Mouse (Mus musculus) stomach, postnatal 0 days (tissue): ENCODE measurements around the gene Tubb2a. TPM values are rescaled to one million over a fixed set of nuclear protein-coding genes. Genes with fewer than 3 reads are reported as not detected.

ENCODE experiments used
- ATAC-seq: fragments of 200-750 bp; cut with Nextera tagmentation; 2 replicates; pipeline ENCODE4 v1.8.0; 2017; ENCODE audit not compliant: low FRiP score, low TSS enrichment
- DNase-seq: peaks from one replicate; pipeline ENCODE4 v3.0.0-alpha.2; 2016; ENCODE audit warnings: low spot score
- H3K27ac ChIP-seq: fragments of 300-500 bp; sonication (generic); replicated peaks from 2 replicates; pipeline ENCODE4 v1.5.1; 2014; ENCODE audit warnings: mild to moderate bottlenecking, control low read depth
- H3K27me3 ChIP-seq: fragments of 300-500 bp; sonication (generic); 2 replicates; pipeline ENCODE4 v1.6.1; 2014; ENCODE audit warnings: low read length; ENCODE audit not compliant: control insufficient read depth, insufficient read depth
- H3K36me3 ChIP-seq: fragments of 300-500 bp; sonication (generic); 2 replicates; pipeline ENCODE4 v1.6.1; 2014; ENCODE audit warnings: low read length, mixed read lengths; ENCODE audit not compliant: control insufficient read depth, insufficient read depth
- H3K4me1 ChIP-seq: fragments of 300-500 bp; sonication (generic); replicated peaks from 2 replicates; pipeline ENCODE4 v1.6.1; 2014; ENCODE audit warnings: antibody characterized with exemption; ENCODE audit not compliant: control insufficient read depth, insufficient read depth
- H3K4me2 ChIP-seq: fragments of 300-500 bp; sonication (generic); replicated peaks from 2 replicates; pipeline ENCODE4 v1.6.1; 2014; ENCODE audit warnings: low read depth, mild to moderate bottlenecking, control low read depth, moderate library complexity
- H3K4me3 ChIP-seq: fragments of 300-500 bp; sonication (generic); 2 replicates; pipeline ENCODE4 v1.5.1; 2014; ENCODE audit warnings: low read depth, low read length, control low read depth
- H3K9ac ChIP-seq: fragments of 300-500 bp; sonication (generic); 2 replicates; pipeline ENCODE4 v1.6.1; 2014; ENCODE audit warnings: mild to moderate bottlenecking, low read length, control low read depth, mixed read lengths
- H3K9me3 ChIP-seq: fragments of 300-500 bp; sonication (generic); 2 replicates; pipeline ENCODE4 v1.6.1; 2016; ENCODE audit warnings: low read length; ENCODE audit not compliant: control insufficient read depth
- CTCF ChIP-seq: IDR thresholded peaks from 2 replicates; pipeline ENCODE4 v1.5.1; 2016; ENCODE audit warnings: antibody characterized with exemption, low read depth, mild to moderate bottlenecking, moderate library complexity
- EP300 ChIP-seq: optimal IDR thresholded peaks from 2 replicates; pipeline ENCODE3; 2016; ENCODE audit warnings: antibody characterized with exemption
- WGBS: fragments of 180-500 bp; shearing (Covaris S2); extraction: QIAGEN DNeasy Blood & Tissue Kit; methylation state at CpG from one replicate; pipeline ENCODE4 v1.1.7; 2014; 5-methylcytosine and 5-hydroxymethylcytosine counted together
- polyA plus RNA-seq: library from polyadenylated mRNA; unstranded; fragments of >200 nt; fragmentation: Nextera tagmentation; extraction: Ambion mirVana; gene quantifications from 2 replicates; pipeline ENCODE4 v1.2.1, GENCODE M21; 2015

The Tubb2a gene
- polyA plus RNA-seq, 1 experiment from 2014 or later = 196 TPM

DNA sequence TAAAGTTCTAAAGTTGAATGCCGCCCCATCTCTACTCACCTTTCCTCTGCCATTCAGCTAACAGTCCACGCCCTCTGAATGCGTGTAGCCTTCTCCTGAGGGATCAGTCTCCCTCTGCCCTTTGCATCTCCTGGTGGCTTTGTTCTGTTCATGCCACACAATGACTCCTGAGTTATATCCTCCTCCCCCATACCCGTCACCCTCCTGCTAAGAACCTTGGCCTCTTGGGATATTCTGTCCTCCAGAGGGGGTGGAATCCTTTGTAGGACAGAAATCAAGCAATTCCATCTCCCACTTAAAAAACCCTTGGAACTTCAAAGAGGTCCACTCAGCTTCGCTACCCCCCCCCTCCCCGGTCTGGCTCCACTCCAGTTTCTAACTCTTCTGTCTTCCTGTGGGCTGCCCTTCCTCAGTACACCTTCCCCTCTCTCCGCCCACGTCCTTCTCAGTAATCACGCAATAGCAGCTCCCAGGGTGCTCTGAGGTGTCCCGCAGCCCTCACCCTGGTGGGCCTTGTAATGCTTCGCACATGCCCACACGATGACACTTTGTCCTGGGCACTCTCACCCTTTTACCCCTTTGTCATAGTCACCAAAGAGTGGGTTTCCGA lies 24.0 kb downstream of the Tubb2a start:
- Histone ChIP-seq H3K27ac (no peak overlapping the region), H3K4me3 (no peak overlapping the region), H3K36me3 (peaks cover 6% of the 10 kb centered on the region; the same call in 1 of the 2 replicates), H3K4me1 (no peaks in the 10 kb centered on the region), H3K9me3 (no peaks in the 10 kb centered on the region), H3K4me2 (no peak overlapping the region), H3K27me3 (no peaks in the 10 kb centered on the region), H3K9ac (no peak overlapping the region)
- WGBS = 73% methylated on average over 13 of the region's 13 CpGs
- no peak for ATAC-seq
- no peak for TF ChIP-seq EP300
- no peak for TF ChIP-seq CTCF
- DNase-seq = no peak

- DNase-seq = no peak
- H3K27ac ChIP-seq = no peak overlapping the region
- H3K36me3 ChIP-seq = peaks cover 10% of the 10 kb centered on the region; the same call in 1 of the 2 replicates
- H3K27me3 ChIP-seq = no peaks in the 10 kb centered on the region
- WGBS = 91% methylated on average over 3 of the region's 3 CpGs
- no peaks in the 10 kb centered on the region for H3K4me1 ChIP-seq
- H3K4me3 ChIP-seq = no peak overlapping the region
- no peak for TF ChIP-seq EP300
- no peak overlapping the region for H3K9ac ChIP-seq
- ATAC-seq = no peak
- no peak overlapping the region for H3K4me2 ChIP-seq
- H3K9me3 ChIP-seq = no peaks in the 10 kb centered on the region
These were observed 26.1 kb downstream of the Tubb2a start for GRCm38 (mm10) chr13:34051692-34052091.

GRCm38 (mm10) chr13:34050479-34050878 lies 27.3 kb downstream of the Tubb2a start:
- Histone ChIP-seq H3K27ac (no peak overlapping the region), H3K9ac (no peak overlapping the region), H3K4me2 (no peak overlapping the region), H3K36me3 (0 out of 2 replicates have a peak, but pooled peaks cover 10% of the 10 kb centered on the region), H3K9me3 (no peaks in the 10 kb centered on the region), H3K27me3 (no peaks in the 10 kb centered on the region), H3K4me3 (no peak overlapping the region), H3K4me1 (no peaks in the 10 kb centered on the region)
- ATAC-seq = no peak
- TF ChIP-seq EP300 = no peak
- TF ChIP-seq CTCF = no peak
- no peak for DNase-seq
- 90% methylated on average over 8 of the region's 8 CpGs for WGBS

GRCm38 (mm10) chr13:34047526-34047925 lies 30.3 kb downstream of the Tubb2a start:
- Histone ChIP-seq H3K36me3 (0 out of 2 replicates have a peak, but pooled peaks cover 10% of the 10 kb centered on the region), H3K4me3 (no peak overlapping the region), H3K4me2 (no peak overlapping the region), H3K27me3 (no peaks in the 10 kb centered on the region), H3K4me1 (no peaks in the 10 kb centered on the region), H3K9me3 (no peaks in the 10 kb centered on the region), H3K9ac (no peak overlapping the region), H3K27ac (no peak overlapping the region)
- DNase-seq (no peak), ATAC-seq (no peak)
- 89% methylated on average over 3 of the region's 3 CpGs for WGBS
- TF ChIP-seq EP300 = no peak
- TF ChIP-seq CTCF = no peak

DNA sequence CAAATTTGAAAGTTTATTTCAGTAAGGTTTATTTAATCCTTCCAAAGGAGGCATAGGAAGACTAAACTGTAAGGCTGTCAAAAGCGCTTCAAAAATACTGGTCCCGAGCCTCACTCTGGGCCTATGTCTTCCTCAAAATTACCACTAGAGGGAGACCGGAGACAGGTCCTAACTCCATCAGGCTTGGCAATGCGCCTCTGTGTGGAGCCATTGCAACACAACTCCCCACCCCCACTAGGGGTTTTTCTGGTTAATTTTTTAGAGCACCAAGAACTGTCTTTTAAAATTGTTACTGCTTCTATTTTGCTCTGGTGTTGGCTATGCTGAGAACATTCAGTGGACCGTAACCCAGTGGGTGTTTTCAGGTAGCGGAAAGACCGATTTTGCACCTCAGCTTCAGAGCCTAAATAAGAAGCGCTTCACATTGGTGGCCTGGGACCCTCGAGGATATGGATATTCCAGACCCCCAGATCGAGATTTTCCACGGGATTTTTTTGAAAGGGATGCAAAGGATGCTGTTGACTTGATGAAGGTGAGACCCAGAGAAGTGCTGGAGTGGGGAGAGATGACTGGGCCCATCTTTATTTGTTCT lies 31.3 kb downstream of the Tubb2a start:
- Histone ChIP-seq H3K27me3 (no peaks in the 10 kb centered on the region), H3K9me3 (no peaks in the 10 kb centered on the region), H3K36me3 (0 out of 2 replicates have a peak, but pooled peaks cover 10% of the 10 kb centered on the region), H3K4me2 (no peak overlapping the region), H3K4me1 (no peaks in the 10 kb centered on the region), H3K4me3 (no peak overlapping the region), H3K9ac (no peak overlapping the region), H3K27ac (no peak overlapping the region)
- TF ChIP-seq EP300 = no peak
- peak; percentile 96 for TF ChIP-seq CTCF
- ATAC-seq (peak; percentile 88), DNase-seq (peak; percentile 76)
- WGBS = 42% methylated on average over 11 of the region's 11 CpGs
